Mouse (Mus musculus) monocyte, adult 5-6 weeks (primary cell): ENCODE measurements around the gene Ube2d3. TPM values are rescaled to one million over a fixed set of nuclear protein-coding genes. Genes with fewer than 3 reads are reported as not detected.
A peak's percentile ranks its signal among the peaks of the same experiment; 100 is the strongest.
"Not testable (repeated sequence)": the region's sequence is repeated elsewhere in the genome, so short reads cannot be mapped to it uniquely, and the experiment has no call there.

Experiments
- ATAC-seq: fragments of 153-309, 156-312 bp; replicated peaks from 2 replicates; pipeline ENCODE4 v1.8.0; 2017; ENCODE audit warnings: mild to moderate bottlenecking; ENCODE audit not compliant: low TSS enrichment, insufficient number of reproducible peaks, severe bottlenecking, poor library complexity, low FRiP score
- total RNA-seq: library from RNA; stranded (forward); fragments of 200-1000, 200-491, 200-594 nt; gene quantifications from 3 replicates; pipeline ENCODE4 v1.2.3, GENCODE M21; 2017

Ube2d3 gene
- total RNA-seq, 1 experiment from 2014 or later, result 588 TPM

DNA sequence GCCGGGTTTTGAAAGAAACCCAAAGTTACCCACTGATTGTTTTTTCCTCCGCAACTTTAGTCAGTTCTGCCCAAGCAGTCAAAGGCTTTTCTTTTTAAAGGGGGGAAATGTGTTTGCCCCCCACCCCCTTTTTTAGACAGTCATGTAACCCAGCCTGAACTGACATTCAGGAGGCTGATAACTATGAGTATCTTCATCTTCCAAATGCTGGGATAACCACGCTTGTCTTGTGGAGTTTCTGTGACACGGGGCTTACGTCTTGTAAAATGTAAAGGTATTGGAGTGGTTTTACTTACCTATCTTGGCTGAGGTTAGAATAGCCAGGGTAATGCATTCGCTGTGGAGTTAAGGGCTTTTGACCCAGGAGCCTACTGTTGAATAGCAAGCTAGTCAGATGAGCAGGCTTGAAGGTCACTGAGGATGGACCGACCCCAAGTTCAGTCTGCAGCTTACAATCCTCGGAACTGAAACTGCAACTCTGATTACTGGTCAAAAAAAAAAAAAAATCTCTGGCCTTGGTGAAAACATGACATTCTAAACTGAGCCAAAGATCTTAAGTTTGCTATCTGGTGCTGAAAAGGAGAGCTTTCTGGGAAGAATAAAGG is 14.2 kb upstream of the Ube2d3 start, which contains the start of gene Cisd2:
Gene Cisd2, minus strand, starts transcription at position 318 of the 605 bp plus-strand sequence.
- no peak for ATAC-seq

DNA sequence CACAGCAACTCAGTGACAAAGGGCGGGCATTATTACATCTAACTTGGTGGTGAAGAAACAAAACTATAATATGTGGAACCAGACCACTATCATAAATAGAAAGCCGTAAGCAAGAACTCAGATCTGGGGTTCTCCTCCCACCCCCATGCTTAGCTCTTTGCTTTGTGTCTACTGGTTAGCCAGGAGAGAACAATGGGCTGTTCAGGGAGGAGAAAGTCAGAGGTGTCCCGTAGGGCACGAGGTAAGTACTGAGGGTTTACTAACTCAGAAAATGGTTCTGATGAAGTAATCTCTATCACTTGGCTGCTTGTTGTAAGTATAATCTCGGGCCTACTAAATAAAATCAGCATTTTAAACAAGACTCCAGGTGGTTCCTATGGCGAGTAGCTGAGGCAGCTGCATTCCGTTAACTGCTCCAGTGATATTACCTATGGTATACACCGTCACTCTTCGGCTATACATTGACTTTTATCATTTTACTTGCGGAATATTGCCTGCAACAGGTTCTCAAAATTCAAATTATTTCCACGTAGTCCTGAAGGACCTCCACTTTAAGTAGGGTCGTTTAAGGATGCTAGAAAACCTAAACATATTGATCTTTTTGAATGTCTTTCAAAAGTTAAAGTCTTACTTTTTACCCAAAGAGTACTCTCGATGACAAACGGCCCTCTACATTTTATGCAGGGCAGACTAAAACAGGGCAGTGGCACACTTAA is 890 bp upstream of the Ube2d3 start:
- ATAC-seq, result no peak

DNA sequence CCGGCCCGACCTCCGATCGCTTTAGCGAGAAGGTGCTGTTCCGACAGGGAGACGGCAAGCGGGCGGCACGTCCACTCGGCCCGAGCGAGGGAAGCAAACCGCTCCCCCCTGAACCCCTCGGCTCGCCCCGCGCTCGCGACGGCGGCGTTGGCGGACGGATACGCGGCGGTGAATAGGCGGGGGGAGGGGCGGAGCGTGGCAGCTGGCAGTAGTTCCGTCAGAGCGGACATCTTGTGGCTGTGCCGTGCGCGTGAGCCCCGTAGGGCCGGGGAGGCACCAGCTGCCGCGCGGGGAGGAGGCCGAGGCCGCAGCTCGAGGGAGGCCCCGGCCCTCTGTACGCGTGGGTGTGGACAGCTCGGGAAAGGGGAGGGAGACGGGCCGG is 573 bp downstream of the Ube2d3 start:
- peak; percentile 47 for ATAC-seq

DNA sequence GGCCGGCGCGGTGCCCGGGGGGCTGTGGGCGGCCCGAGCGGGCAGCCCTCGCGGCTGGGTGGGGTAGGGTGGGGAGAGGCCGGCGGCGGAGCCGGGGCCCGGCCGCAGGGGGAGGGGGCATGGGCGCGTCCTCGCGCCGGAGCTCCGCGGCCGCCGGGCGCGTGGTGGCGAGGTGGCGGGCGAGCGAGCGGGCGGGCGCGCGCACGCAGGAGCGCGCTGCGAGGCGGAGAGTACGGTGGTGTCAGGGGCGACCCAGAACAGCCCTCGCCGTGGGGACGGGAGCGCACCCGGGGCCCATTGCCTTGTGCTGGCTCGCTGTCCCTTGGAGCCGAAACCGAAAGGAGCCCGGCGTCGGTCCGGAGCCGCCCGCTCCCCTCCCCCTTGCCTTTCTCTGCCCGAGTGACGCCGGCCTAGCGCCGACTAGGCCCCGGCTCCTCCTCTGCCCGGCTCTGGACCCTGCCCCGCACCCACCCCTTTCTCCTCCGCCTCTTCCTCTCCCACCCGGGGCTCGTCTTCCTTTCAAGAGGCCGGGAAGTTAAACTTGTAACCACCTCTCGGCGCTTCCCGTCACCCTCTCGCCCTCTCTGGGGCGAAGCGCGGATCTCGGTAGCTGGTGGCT is 1.1 kb downstream of the Ube2d3 start:
- peak; percentile 64 for ATAC-seq

DNA sequence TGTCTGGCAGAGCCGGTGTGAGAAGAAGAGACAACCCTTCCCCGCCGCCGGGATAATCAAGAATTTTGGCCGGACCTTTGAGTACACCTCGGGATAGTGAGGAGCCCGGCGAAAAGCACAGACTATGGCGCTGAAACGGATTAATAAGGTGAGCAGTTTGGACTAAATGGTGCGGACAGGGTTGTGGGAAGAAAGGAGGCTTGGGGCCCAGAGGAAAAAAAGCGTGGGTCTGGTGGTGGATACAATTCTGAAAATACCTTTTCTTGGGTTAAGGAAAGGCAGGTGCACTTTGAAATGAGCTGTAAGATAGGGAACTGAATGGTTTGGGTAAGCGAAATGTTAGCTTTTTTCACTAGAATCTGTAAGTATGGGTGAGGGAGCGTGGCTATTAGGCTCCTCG is 1.7 kb downstream of the Ube2d3 start:
- ATAC-seq, result no peak

DNA sequence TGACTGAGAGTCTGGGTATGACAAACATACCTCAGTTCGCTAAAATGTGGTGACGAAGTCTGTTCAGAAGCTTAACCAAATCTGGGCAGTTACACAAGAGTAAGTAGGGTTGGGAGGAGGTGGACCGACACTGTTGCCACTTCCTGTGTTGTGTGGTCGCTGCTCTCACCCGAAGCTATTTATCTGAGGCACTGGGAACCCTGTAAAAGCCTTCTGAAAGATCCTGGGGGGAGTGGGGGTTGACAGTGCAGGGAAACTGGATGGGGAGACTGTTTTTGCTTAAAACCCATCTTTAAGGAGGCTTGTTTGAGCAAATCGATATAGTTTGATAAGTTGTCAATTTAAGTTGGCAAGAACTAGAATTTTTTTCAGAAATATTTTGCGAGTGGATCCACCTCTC is 2.3 kb downstream of the Ube2d3 start:
- peak; percentile 47 for ATAC-seq

DNA sequence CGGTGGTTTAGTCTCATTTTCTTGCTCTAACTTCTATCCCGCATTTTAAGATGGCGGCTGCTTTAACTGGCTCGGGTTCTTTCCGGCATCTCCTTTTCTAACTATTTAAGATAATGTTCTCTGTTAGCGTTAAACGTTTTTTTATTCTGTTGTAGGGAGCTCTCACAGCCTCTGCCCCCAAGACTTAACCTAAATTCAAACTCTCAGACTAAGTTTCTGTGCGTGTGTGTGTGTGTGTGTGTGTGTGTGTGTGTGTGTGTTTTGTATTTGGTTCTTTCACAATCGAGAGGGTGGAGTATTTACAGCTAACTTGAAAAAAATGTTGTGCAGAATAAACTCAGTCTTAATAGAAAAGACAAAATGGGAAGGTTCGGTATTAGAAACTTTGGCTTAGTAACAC is 2.7 kb downstream of the Ube2d3 start:
- ATAC-seq, result no peak

- no peak for ATAC-seq
Measured at GRCm38 (mm10) chr3:135444930-135445329, 7.0 kb downstream of the Ube2d3 start.

DNA sequence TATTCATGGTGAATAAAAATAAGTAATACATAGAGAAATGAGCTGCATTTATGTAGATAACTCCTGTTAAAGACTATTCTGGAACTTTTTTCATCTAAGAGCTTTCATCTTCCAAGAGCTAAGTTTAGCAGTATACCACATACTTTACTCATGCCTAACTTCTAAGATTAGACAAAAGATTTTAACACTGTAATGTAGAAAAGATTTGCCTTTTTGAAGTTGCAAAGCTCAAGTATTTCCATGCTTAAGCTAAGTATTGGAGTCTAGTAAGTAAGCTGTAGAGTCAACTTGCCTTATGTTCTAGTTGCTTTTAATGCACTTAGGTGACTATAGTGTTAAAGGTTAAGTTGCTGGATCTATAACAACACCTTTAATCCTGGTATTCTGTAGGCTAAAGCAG is 21.0 kb downstream of the Ube2d3 start:
- ATAC-seq, result no peak

DNA sequence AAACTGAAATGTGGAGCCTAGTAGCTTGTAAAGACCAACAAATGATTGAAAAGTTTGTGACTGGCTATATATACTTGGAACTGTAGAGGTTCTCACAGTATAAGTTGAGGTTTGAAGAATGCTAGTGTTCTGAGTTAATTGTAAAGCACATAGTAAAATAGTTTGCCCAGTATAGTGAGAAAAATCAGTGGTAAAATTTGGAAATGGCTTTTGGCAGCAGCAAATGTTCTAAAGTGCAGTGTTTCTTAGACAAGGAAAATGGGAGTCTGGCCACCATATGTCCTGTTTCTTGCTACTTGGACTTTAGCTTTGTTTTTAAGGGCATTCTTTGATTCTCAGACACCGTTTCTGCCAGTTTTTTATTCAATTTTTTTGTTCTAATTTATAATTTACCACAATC is 30.5 kb downstream of the Ube2d3 start:
- ATAC-seq, result no peak

- ATAC-seq, result no peak
Measured at GRCm38 (mm10) chr3:135469146-135469545, 31.2 kb downstream of the Ube2d3 start.

- ATAC-seq, result no peak; the same call in 1 of the 2 replicates
Measured at GRCm38 (mm10) chr3:135469974-135470373, 32.0 kb downstream of the Ube2d3 start.

- no peak for ATAC-seq
Measured at GRCm38 (mm10) chr3:135470823-135471222, 32.9 kb downstream of the Ube2d3 start.

- no peak for ATAC-seq
Measured at GRCm38 (mm10) chr3:135475025-135475424, 37.1 kb downstream of the Ube2d3 start.

DNA sequence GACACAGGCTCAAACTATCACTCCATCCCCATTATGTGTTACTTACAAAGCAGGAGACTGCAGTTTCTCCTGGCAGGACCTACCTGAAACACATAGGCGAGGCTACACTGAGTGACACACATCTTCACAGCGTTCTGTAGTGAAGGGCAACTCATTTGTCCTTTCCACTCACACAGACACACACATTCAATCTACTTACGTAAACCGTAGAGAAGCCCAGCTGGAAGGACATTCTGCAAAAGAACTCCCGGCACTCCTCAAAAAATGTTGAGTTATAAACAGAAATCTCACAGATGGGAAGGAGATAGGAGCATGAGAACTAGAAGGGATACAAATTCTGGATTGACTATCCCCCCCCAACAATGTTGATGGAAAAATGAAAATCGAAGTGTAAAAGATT is 38.3 kb downstream of the Ube2d3 start:
- no peak for ATAC-seq

- ATAC-seq, result 0 out of 2 replicates have a peak, but pooled peaks have one; percentile 40
Measured at GRCm38 (mm10) chr3:135476977-135477376, 39.0 kb downstream of the Ube2d3 start.

- not testable (repeated sequence) for ATAC-seq
Measured at GRCm38 (mm10) chr3:135479090-135479489, 41.1 kb downstream of the Ube2d3 start.

DNA sequence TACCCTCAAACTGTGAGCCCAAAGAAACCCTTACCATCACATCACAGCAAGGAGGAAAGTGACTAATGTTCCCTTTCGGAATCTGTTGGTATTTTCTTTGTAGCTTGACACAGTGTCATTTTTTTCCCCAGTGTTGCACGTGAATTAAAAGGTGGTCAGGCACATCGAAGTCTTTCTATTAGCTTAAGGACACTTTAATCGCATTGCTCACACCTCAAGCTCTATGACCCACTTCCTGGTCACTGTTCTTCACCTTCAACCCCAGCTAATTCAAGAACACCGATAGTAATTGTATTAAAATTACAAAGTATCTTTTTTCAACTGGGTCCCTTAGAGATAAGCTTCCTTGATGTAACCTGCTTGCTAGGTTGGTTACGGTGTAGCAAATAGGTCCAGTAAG is 42.8 kb downstream of the Ube2d3 start:
- ATAC-seq, result no peak

GRCm38 (mm10) chr3:135481608-135482007 is 43.7 kb downstream of the Ube2d3 start:
- ATAC-seq, result no peak

DNA sequence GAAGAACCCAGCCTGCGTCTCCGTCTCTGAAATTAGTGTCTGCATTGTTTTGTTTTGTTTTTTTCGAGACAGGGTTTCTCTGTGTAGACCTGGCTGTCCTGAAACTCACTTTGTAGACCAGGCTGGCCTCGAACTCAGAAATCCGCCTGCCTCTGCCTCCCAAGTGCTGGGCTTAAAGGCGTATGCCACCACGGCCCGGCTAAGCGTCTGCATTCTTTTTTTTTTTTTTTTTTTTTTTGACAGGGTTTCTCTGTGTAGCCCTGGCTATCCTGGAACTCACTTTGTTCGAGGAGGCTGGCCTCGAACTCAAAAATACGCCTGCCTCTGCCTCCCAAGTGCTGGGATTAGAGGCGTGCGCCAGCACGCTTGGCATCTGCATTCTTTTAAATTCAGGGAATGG is 46.7 kb downstream of the Ube2d3 start:
- ATAC-seq, result not testable (repeated sequence)
